Mouse (Mus musculus) stomach, postnatal 0 days (tissue): ENCODE data around the gene Rnf10.

Experiments
- CTCF ChIP-seq: IDR thresholded peaks from 2 replicates; pipeline ENCODE4 v1.5.1; 2016; ENCODE audit warnings: antibody characterized with exemption, low read depth, mild to moderate bottlenecking, moderate library complexity
- EP300 ChIP-seq: optimal IDR thresholded peaks from 2 replicates; pipeline ENCODE3; 2016; ENCODE audit warnings: antibody characterized with exemption

DNA sequence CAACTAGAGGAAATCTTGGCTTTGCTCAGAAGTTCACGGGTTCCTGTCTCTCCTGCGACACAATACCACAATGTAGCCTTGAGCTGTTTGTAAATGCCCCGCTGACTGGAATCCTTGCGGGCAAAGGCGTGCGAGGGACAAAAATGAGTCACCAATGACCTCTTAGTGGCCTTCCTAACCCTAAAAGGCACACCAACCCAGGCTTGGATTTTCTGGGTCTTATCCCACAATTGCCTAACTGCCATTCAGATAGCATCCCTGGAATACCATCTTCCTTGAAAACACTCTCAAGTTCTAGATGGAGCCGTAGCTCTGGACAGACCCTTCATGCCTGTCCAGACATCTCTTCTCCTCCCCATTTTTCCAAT, 79.9 kb downstream of the Rnf10 start:
- TF ChIP-seq CTCF = no peak
- no peak for TF ChIP-seq EP300
